Mouse (Mus musculus): ENCODE measurements at regions not wholly inside any gene's neighbourhood (a gene's known extent, or its start where the extent isn't known, plus 50 kb on each side); places are given as distances from the start of the nearest gene placed in this dataset.

GRCm38 (mm10) chr9:93306753-93307152 lies 764.7 kb downstream of the Plod2 start:
- Histone ChIP-seq H3K4me1 (replicated peaks; ENCODE audit: control insufficient read depth, insufficient read depth, low read length) (no peaks in the 10 kb centered on the region), H3K27ac (ENCODE audit: control insufficient read depth, insufficient read depth, low read length) (no peak overlapping the region), H3K27me3 (ENCODE audit: control insufficient read depth, insufficient read depth, low read length) (no peaks in the 10 kb centered on the region), H3K36me3 (ENCODE audit: control insufficient read depth, insufficient read depth, low read length) (no peaks in the 10 kb centered on the region), H3K4me3 (ENCODE audit: control insufficient read depth, insufficient read depth, low read length) (no peak overlapping the region)
- DNase-seq = no peak
- WGBS = 65% methylated on average over 2 of the region's 2 CpGs
- TF ChIP-seq CTCF (IDR thresholded peaks at IDR 0.05; ENCODE audit: borderline replicate concordance, control insufficient read depth, extremely low read depth, insufficient read depth, low read length, poor library complexity) (no peak), POLR2A (IDR thresholded peaks at IDR 0.05; ENCODE audit: control insufficient read depth, extremely low read depth, insufficient read depth, low read length, poor library complexity) (no peak)

GRCm38 (mm10) chr9:93328997-93329682 lies 787.1 kb downstream of the Plod2 start:
- Histone ChIP-seq H3K27ac (ENCODE audit: control insufficient read depth, insufficient read depth, low read length) (no peak overlapping the region), H3K4me1 (replicated peaks; ENCODE audit: control insufficient read depth, insufficient read depth, low read length) (no peaks in the 10 kb centered on the region), H3K36me3 (ENCODE audit: control insufficient read depth, insufficient read depth, low read length) (no peaks in the 10 kb centered on the region), H3K27me3 (ENCODE audit: control insufficient read depth, insufficient read depth, low read length) (no peaks in the 10 kb centered on the region), H3K4me3 (ENCODE audit: control insufficient read depth, insufficient read depth, low read length) (no peak overlapping the region)
- WGBS = 58% methylated on average over 2 of the region's 2 CpGs
- TF ChIP-seq CTCF (IDR thresholded peaks at IDR 0.05; ENCODE audit: borderline replicate concordance, control insufficient read depth, extremely low read depth, insufficient read depth, low read length, poor library complexity) (no peak), POLR2A (IDR thresholded peaks at IDR 0.05; ENCODE audit: control insufficient read depth, extremely low read depth, insufficient read depth, low read length, poor library complexity) (no peak)
- DNase-seq = no peak
